Mouse (Mus musculus) T-cell, adult 2 months (primary cell): ENCODE data around the gene Il18bp.
"Not testable (repeated sequence)": the region's sequence is repeated elsewhere in the genome, so short reads cannot be mapped to it uniquely, and the experiment has no call there.

ENCODE experiments used
- DNase-seq: peaks from one replicate; pipeline ENCODE4 v3.0.0; 2022; ENCODE audit warnings: low spot score

Gene Il18bp

GRCm38 (mm10) chr7:102018590-102018989, at the start of gene Il18bp:
Gene Il18bp (minus strand): TSS chr7:102018690.
- DNase-seq, result no peak

GRCm38 (mm10) chr7:102066363-102066762, 47.9 kb upstream of the Il18bp start:
- DNase-seq, result no peak

DNA sequence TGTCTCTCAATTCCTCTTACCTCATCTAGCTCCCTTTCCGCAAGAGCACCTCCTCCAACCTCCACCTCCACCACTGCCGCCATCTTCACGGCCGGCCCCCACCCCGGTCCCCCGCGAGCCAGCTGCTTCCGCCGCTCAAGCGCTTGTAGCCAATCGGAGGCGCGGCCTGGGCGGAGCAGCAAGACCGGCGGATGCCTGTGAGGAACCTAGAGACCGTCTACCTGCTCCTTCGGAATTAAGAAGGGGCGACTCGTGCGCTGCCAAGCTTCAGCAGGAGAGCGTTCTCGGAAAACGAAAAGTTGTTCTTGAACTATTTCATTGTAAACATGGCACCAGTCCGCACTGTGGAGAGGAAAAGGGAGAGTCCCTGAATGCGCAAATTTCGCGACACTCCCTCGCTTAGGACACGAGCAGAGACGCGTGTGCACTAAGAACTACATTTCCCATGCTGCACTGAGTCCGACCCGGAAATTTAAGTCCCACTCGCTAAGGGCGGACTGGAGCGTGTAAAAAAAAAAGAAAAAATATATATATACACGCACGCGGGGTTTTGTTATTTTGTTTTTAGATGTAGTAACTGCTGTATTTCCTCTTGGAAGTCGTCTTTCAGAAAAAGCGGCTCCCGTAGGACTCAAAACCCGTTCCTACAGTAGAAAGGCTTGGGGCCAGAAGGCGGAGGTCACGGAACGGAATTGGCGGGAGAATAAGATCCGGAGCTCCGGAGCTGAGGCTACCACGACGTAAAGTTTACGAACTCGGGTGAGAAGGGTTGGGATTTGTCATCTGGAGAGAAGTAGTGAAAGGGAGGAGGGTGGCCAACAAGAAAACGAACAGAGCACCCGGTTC, 46.8 kb upstream of the Il18bp start, which contains the start of the genes Rnf121, Xndc1 and Xntrpc:
TSS of gene Rnf121 (minus strand) at position 424 of the 846 bp plus-strand sequence.
TSS of gene Xndc1 (plus strand) at position 466 of the 846 bp plus-strand sequence.
TSS of gene Xntrpc (plus strand) at position 668 of the 846 bp plus-strand sequence.
- peak; percentile 94 for DNase-seq

GRCm38 (mm10) chr7:102064655-102065045, 46.2 kb upstream of the Il18bp start:
- DNase-seq, result no peak

- DNase-seq, result no peak
These were observed 45.4 kb upstream of the Il18bp start for GRCm38 (mm10) chr7:102063891-102064290.

GRCm38 (mm10) chr7:102062203-102062602, 43.7 kb upstream of the Il18bp start:
- DNase-seq, result no peak

GRCm38 (mm10) chr7:102061353-102061752, 42.9 kb upstream of the Il18bp start:
- DNase-seq, result no peak

- DNase-seq, result peak; percentile 11
These were observed 30.0 kb upstream of the Il18bp start for GRCm38 (mm10) chr7:102048524-102048923.

DNA sequence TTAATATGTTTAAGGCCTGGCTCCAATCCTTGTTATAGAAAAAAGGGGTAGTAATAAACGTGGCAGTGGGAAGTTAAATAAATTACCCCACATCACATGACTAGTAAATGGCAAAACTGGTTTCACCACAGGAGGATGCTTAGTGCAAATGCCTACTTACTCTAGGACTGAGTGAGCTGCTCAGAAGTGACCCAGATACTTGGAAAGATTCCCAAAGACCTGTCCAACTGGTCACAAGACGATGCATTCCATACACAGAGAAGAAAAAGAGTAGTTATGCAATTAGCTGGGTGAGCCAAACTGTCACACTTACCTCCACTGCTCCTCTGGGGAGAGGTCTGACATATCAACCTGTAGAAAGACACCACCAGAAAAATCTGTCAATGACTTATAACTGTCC, 23.8 kb upstream of the Il18bp start:
- DNase-seq, result no peak

GRCm38 (mm10) chr7:102037318-102037717, 18.8 kb upstream of the Il18bp start:
- no peak for DNase-seq

- no peak for DNase-seq
These were observed 17.0 kb upstream of the Il18bp start for GRCm38 (mm10) chr7:102035534-102035933.

- no peak for DNase-seq
These were observed 16.4 kb upstream of the Il18bp start for GRCm38 (mm10) chr7:102034904-102035303.

- DNase-seq, result no peak
These were observed 7.0 kb upstream of the Il18bp start for GRCm38 (mm10) chr7:102025187-102026119.

- DNase-seq, result no peak
These were observed 5.3 kb upstream of the Il18bp start for GRCm38 (mm10) chr7:102023821-102024220.

GRCm38 (mm10) chr7:102020934-102021333, 2.4 kb upstream of the Il18bp start:
- not testable (repeated sequence) for DNase-seq

- no peak for DNase-seq
These were observed 872 bp upstream of the Il18bp start for GRCm38 (mm10) chr7:102019362-102019761.

DNA sequence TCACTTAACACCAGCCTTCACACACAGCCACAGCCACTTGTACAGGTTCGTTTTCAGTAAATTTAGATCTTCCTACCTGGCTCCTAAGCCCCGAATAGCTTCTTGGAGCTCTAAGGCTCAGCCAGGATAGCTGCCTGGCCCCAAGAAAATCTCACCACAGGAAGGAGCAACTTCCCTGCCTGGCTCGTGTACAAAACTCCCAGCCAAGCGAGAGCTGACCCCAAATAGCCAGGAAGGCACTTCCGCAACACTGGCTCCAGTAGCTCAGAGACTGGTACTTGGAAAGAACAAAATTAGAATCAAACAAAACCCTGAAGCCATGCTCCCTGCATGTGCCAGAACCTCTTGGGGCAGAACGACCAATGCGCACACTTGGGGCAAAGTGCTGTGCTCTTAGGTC, 456 bp downstream of the Il18bp start:
- no peak for DNase-seq

DNA sequence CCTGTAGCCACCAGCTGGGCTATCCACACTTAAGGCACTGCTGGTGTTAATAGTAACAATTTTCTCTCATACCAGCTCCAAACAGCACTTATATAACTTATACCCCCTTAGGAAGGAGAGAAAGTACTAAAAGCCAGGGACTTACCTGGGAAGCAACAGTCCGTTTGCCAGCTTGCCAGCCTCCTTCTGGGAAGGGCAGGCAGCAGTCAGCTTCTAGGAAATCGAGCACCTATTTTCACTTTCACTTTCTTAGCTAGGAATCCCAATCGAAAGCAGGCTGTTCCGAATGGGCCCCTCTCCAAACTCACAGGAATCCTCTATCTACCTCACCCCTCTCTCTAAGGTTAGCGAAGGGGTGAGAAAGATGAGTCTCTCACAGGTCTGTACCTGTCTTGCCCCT, 1.0 kb downstream of the Il18bp start:
- no peak for DNase-seq

DNA sequence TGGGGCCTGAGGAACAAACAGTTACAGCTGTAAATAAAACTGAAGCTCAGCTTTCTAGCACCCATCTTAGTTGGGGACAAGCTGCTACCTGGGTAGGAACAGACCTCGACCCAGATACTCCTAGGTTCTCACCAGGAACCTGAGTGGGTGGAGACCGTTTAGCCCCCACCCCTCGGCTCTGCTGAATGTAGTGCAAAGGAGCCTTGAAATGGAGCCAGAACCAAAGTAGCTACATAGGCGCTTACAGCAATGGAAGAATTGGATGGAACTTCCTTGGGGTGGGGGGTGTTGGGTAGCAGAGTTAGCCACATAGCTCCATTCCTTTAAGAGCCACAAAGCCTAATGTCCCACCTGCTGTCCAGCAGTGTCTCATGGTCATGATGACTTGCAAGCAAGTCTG, 1.6 kb downstream of the Il18bp start:
- DNase-seq, result no peak

DNA sequence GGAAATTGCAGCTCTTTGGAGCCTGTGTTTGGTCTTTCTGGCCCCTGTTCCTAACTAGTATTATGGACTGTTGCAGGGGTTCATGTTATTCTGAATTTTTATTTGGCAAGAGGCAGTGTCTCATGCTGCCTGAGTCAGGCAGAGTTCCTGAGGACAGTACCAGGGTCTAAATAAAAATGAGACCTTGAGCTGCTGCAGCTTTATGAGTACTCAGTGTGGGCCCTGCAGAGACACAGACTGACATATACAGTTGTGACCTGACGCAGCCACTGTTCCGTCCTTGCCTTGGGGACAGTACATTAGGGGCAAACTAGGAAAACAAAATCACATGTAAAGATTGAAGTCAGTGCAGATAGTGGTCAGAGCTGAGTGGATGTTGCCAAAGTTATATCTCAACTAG, 3.5 kb downstream of the Il18bp start:
- no peak for DNase-seq

GRCm38 (mm10) chr7:102013416-102013815, 5.1 kb downstream of the Il18bp start:
- DNase-seq, result no peak

- DNase-seq, result no peak
These were observed 6.6 kb downstream of the Il18bp start for GRCm38 (mm10) chr7:102011855-102012254.

- DNase-seq, result no peak
These were observed 12.0 kb downstream of the Il18bp start for GRCm38 (mm10) chr7:102006520-102006919.
